Mouse (Mus musculus) heart, postnatal 0 days (tissue): Measurements from ENCODE around the gene Bfsp2. TPM values are rescaled to one million over a fixed set of nuclear protein-coding genes. Genes with fewer than 3 reads are reported as not detected.

Source experiments
- ATAC-seq: fragments of 200-750 bp; cut with Nextera tagmentation; 2 replicates; pipeline ENCODE4 v1.8.0; 2017; ENCODE audit warnings: low read depth, moderate number of reproducible peaks, moderate library complexity; ENCODE audit not compliant: insufficient read depth
- DNase-seq: peaks from one replicate; pipeline ENCODE4 v3.0.0-alpha.2; 2016; ENCODE audit warnings: low spot score
- H3K27ac ChIP-seq: fragments of 300-500 bp; sonication (generic); 2 replicates; pipeline ENCODE4 v1.5.1; 2014; ENCODE audit warnings: low read depth, mild to moderate bottlenecking
- H3K27me3 ChIP-seq: fragments of 300-500 bp; sonication (generic); 2 replicates; pipeline ENCODE4 v1.6.1; 2014; ENCODE audit warnings: low read length, mixed read lengths; ENCODE audit not compliant: control insufficient read depth, insufficient read depth
- H3K36me3 ChIP-seq: fragments of 300-500 bp; sonication (generic); replicated peaks from 2 replicates; pipeline ENCODE4 v1.6.1; 2014; ENCODE audit warnings: low read length, mixed read lengths; ENCODE audit not compliant: control insufficient read depth, insufficient read depth
- H3K4me1 ChIP-seq: fragments of 300-500 bp; sonication (generic); 2 replicates; pipeline ENCODE4 v1.6.1; 2014; ENCODE audit warnings: antibody characterized with exemption; ENCODE audit not compliant: control insufficient read depth, insufficient read depth
- H3K4me2 ChIP-seq: fragments of 300-500 bp; sonication (generic); 2 replicates; pipeline ENCODE4 v1.6.1; 2014; ENCODE audit warnings: low read depth, mild to moderate bottlenecking, low read length, moderate library complexity
- H3K4me3 ChIP-seq: fragments of 300-500 bp; sonication (generic); 2 replicates; pipeline ENCODE4 v1.5.1; 2014; ENCODE audit warnings: low read depth, low read length
- H3K9ac ChIP-seq: fragments of 300-500 bp; sonication (generic); replicated peaks from 2 replicates; pipeline ENCODE4 v1.6.1; 2014; ENCODE audit warnings: low read depth, low read length, mixed read lengths
- H3K9me3 ChIP-seq: fragments of 300-500 bp; sonication (generic); replicated peaks from 2 replicates; pipeline ENCODE4 v1.6.1; 2016; ENCODE audit warnings: low read length; ENCODE audit not compliant: control insufficient read depth
- CTCF ChIP-seq: IDR thresholded peaks from 2 replicates; pipeline ENCODE4 v1.5.1; 2016; ENCODE audit warnings: antibody characterized with exemption, control low read depth, low read depth
- EP300 ChIP-seq: IDR thresholded peaks from 2 replicates; pipeline ENCODE4 v1.6.1; 2016; ENCODE audit warnings: antibody characterized with exemption, low read depth
- WGBS: fragments of 180-500 bp; shearing (Covaris S2); extraction: QIAGEN DNeasy Blood & Tissue Kit; methylation state at CpG from one replicate; pipeline ENCODE4 v1.1.7; 2014; 5-methylcytosine and 5-hydroxymethylcytosine counted together
- polyA plus RNA-seq: library from polyadenylated mRNA; unstranded; fragments of >200 nt; fragmentation: Nextera tagmentation; extraction: Ambion mirVana; gene quantifications from 2 replicates; pipeline ENCODE4 v1.2.1, GENCODE M21; 2015
- total RNA-seq: library from RNA; depleted of rRNA; stranded (reverse); fragments of >200 nt; gene quantifications from 2 replicates; pipeline ENCODE4 v1.2.3, GENCODE M21; 2014; ENCODE audit warnings: low replicate concordance

Bfsp2 gene
- total and polyA plus RNA-seq, 2 experiments from 2014 or later, result 2.3 TPM; not detected in 1

DNA sequence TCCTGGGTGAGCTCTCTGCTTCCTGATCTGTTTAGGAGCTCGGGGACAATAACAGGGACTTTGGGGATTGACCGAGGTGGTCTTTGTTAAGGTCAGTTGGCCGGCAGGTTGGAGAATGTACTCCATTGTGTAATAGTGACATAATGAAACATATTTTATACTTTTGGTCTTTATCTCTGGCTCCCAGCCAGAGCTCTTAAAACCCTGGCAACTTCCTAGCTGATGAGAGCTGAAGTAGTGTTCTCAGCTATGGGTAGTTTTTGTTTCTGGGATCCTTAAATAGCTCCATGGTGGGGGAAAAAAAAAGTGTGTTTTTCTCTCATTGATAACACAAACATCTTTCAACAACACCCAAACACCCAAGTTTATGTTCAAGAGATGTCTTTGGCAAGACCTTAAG is 39.6 kb downstream of the Bfsp2 start:
- WGBS, result 14% methylated on average over 3 of the region's 3 CpGs
- peak; percentile 50 for ATAC-seq
- TF ChIP-seq CTCF (no peak), EP300 (no peak)
- Histone ChIP-seq H3K4me1 (peaks cover 42% of the 10 kb centered on the region), H3K9ac (no peak overlapping the region), H3K9me3 (0 out of 2 replicates have a peak, but pooled peaks cover 7% of the 10 kb centered on the region), H3K4me2 (no peak overlapping the region), H3K36me3 (no peaks in the 10 kb centered on the region), H3K4me3 (no peak overlapping the region), H3K27ac (peak overlapping the region; percentile 52), H3K27me3 (no peaks in the 10 kb centered on the region)
- DNase-seq, result peak; percentile 57

- peaks cover 59% of the 10 kb centered on the region for H3K4me1 ChIP-seq
- H3K4me3 ChIP-seq, result no peak overlapping the region
- DNase-seq (no peak), ATAC-seq (no peak)
- H3K9ac ChIP-seq, result no peak overlapping the region
- peak overlapping the region; percentile 9; the same call in 1 of the 2 replicates for H3K27ac ChIP-seq
- 49% methylated on average over 5 of the region's 5 CpGs for WGBS
- no peaks in the 10 kb centered on the region for H3K36me3 ChIP-seq
- TF ChIP-seq CTCF (no peak), EP300 (no peak)
- no peak overlapping the region for H3K4me2 ChIP-seq
- no peaks in the 10 kb centered on the region for H3K9me3 ChIP-seq
- no peaks in the 10 kb centered on the region for H3K27me3 ChIP-seq
These were observed 43.1 kb downstream of the Bfsp2 start for GRCm38 (mm10) chr9:103437104-103437503.

- Histone ChIP-seq H3K27me3 (no peaks in the 10 kb centered on the region), H3K9ac (no peak overlapping the region), H3K9me3 (no peaks in the 10 kb centered on the region), H3K4me3 (no peak overlapping the region), H3K36me3 (no peaks in the 10 kb centered on the region), H3K27ac (no peak overlapping the region), H3K4me2 (no peak overlapping the region), H3K4me1 (peaks cover 68% of the 10 kb centered on the region)
- DNase-seq (peak; percentile 87), ATAC-seq (peak; percentile 70)
- TF ChIP-seq EP300 (no peak), CTCF (peak; percentile 74)
- WGBS, result 45% methylated on average over 4 of the region's 4 CpGs
These were observed 46.1 kb downstream of the Bfsp2 start for GRCm38 (mm10) chr9:103434116-103434515.

- Histone ChIP-seq H3K4me2 (no peak overlapping the region; the same call in 1 of the 2 replicates), H3K27ac (peak overlapping the region; percentile 73), H3K4me1 (peaks cover 52% of the 10 kb centered on the region), H3K27me3 (no peaks in the 10 kb centered on the region), H3K9ac (peak overlapping the region; percentile 17; the same call in 1 of the 2 replicates), H3K9me3 (no peaks in the 10 kb centered on the region), H3K36me3 (no peaks in the 10 kb centered on the region), H3K4me3 (no peak overlapping the region)
- TF ChIP-seq CTCF (no peak), EP300 (no peak)
- DNase-seq (peak; percentile 8), ATAC-seq (no peak)
- whole genome bisulfite sequencing, result 10% methylated on average over 13 of the region's 13 CpGs
These were observed 48.0 kb downstream of the Bfsp2 start for GRCm38 (mm10) chr9:103432122-103432778.

DNA sequence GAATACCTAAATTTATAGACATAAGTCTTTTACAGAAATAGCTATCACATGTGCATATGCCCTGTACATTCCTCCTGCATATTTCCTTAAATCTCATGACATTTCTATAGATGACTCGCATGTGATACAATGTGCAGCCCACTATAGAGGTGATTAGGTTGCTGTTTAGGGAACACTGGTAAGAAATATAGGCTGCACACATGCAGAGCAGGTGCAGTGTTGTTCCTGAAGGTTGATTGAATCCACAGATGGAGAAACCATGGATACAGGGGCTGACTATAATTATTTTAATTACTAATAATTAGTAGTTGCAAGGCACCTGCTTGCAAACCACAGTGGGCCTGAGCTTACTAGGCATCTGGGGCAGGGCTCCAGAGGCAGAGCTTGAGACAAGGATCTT is 48.5 kb downstream of the Bfsp2 start:
- Histone ChIP-seq H3K4me1 (peaks cover 46% of the 10 kb centered on the region), H3K4me3 (no peak overlapping the region), H3K27me3 (no peaks in the 10 kb centered on the region), H3K9me3 (no peaks in the 10 kb centered on the region), H3K9ac (peak overlapping the region; percentile 17; the same call in 1 of the 2 replicates), H3K27ac (peak overlapping the region; percentile 73), H3K4me2 (no peak overlapping the region), H3K36me3 (no peaks in the 10 kb centered on the region)
- DNase-seq (no peak), ATAC-seq (no peak)
- WGBS, result 92% methylated on average over 1 of the region's 1 CpGs
- TF ChIP-seq CTCF, result no peak
- TF ChIP-seq EP300, result no peak
